Mouse (Mus musculus) C2C12 (cell line): Measurements from ENCODE around the gene 4930503B20Rik.

Experiments used
- CEBPB ChIP-seq: IDR thresholded peaks from one replicate; pipeline ENCODE4 v1.6.1; 2011; ENCODE audit warnings: low read depth, mild to moderate bottlenecking, control low read depth, moderate library complexity
- CTCF ChIP-seq: IDR thresholded peaks from one replicate; pipeline ENCODE4 v1.5.1; 2011; ENCODE audit not compliant: control insufficient read depth, insufficient read depth, insufficient read length
- FOSL1 ChIP-seq: IDR thresholded peaks from one replicate; pipeline ENCODE4 v1.8.0; 2011; ENCODE audit warnings: mild to moderate bottlenecking, low read length; ENCODE audit not compliant: poor library complexity, insufficient read depth, severe bottlenecking
- MAX ChIP-seq: IDR thresholded peaks from one replicate; pipeline ENCODE4 v1.6.1; 2011; ENCODE audit warnings: mild to moderate bottlenecking, control low read depth
- MYOD1 ChIP-seq: IDR thresholded peaks from one replicate; pipeline ENCODE4 v1.6.1; 2011; ENCODE audit warnings: low read depth; ENCODE audit not compliant: control insufficient read depth, insufficient read length
- MYOG ChIP-seq: IDR thresholded peaks from one replicate; pipeline ENCODE4 v1.6.1; 2011; ENCODE audit not compliant: control insufficient read depth, insufficient read length; ENCODE audit errors: extremely low read depth
- USF1 ChIP-seq: IDR thresholded peaks from one replicate; pipeline ENCODE4 v1.6.1; 2011; ENCODE audit warnings: low read depth, mild to moderate bottlenecking, control low read depth, moderate library complexity

GRCm38 (mm10) chr3:146653692-146654091 is 2.6 kb upstream of the 4930503B20Rik start:
- TF ChIP-seq CTCF (no peak), USF1 (no peak), MAX (no peak), MYOD1 (no peak), MYOG (no peak), CEBPB (no peak), FOSL1 (no peak)
